In the genomic region with DNA sequence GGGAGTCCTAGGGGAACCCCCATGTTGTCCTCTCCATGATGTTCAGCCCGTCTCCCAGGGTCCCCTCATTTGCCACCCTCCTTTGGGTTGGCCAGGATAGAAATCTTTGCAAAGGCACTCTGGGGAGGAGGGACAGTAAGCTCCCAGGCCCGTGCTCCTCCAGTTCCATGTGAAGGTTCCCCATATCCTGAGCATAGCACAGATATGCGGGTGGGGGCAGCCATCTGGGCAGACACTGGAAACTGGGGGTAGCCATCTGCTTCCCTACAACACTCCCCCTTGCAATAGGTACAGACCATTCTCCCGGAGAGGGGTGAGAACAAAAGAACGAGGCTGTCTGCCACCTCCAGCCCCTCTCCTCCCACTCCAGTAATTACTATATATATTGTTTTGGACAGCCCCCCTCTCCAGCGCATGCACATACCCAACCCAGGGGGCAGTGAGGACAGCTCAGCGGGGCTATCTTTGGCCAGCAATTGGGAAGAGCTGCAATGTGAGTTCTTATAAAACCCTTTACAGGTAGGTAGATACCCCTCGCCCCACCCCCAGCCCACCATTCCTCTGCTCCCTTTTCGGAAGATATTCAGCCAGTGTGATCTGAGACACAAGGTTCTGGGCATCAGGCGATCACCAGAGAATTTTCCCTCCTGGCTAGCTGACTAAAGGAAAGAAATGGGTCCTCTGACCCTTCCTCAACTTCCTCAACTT, we compare ENCODE assay signal across 8 mouse cellular contexts. TPM values are rescaled to one million over a fixed set of nuclear protein-coding genes. Genes with fewer than 3 reads are reported as not detected.
DNase-seq lines count a peak whose midpoint lies in the region; ATAC-seq lines count a peak whose summit lies in the region.

No protein-coding gene starts in this region.

- H3K9ac ChIP-seq in neural tube, embryonic 11.5 days (ENCODE audit: low read length) = peak overlapping the region; percentile 92
- peak overlapping the region; percentile 86 for H3K9ac ChIP-seq in midbrain, embryonic 16.5 days (ENCODE audit: low read depth, low read length)

- H3K4me2 ChIP-seq in neural tube, embryonic 11.5 days (ENCODE audit: low read depth) = peak overlapping the region; percentile 99
- peak overlapping the region; percentile 93 for H3K4me2 ChIP-seq in midbrain, embryonic 16.5 days (ENCODE audit: low read length)

- DNase-seq in neural tube, embryonic 11.5 days (ENCODE audit: low spot score) = no peak
- DNase-seq in neural tube, embryonic 10.5 days (ENCODE audit: extremely low spot score, low spot score) = no peak
- no peak for DNase-seq in forebrain, embryonic 10.5 days (ENCODE audit: extremely low spot score, low spot score)
- peak; percentile 94 for DNase-seq in layer of hippocampus, adult 9-11 months
- DNase-seq in urinary bladder, postnatal 4 days (ENCODE audit: low spot score in 2 of 2) = no peak

- no peak for ATAC-seq in neural tube, embryonic 11.5 days (ENCODE audit: insufficient read depth, low FRiP score, low TSS enrichment)
- no peak for ATAC-seq in midbrain, embryonic 16.5 days
- no peak for ATAC-seq in megakaryocyte-erythroid progenitor cell, adult 5-6 weeks (replicated peaks; ENCODE audit: low FRiP score, low TSS enrichment, poor library complexity, severe bottlenecking)
- no peak for ATAC-seq in erythroid progenitor cell, adult 5-6 weeks (replicated peaks; ENCODE audit: low FRiP score, poor library complexity, severe bottlenecking)

- H3K27ac ChIP-seq in neural tube, embryonic 11.5 days (ENCODE audit: low read depth, low read length) = peak overlapping the region; percentile 87; the same call in 1 of the 2 replicates
- peak overlapping the region; percentile 95 for H3K27ac ChIP-seq in forebrain, embryonic 10.5 days
- no peak overlapping the region for H3K27ac ChIP-seq in midbrain, embryonic 16.5 days (ENCODE audit: low read length)

- 28% methylated on average over 10 of the region's 10 CpGs for WGBS in neural tube, embryonic 11.5 days
- WGBS in forebrain, embryonic 10.5 days = 47% methylated on average over 10 of the region's 10 CpGs
- WGBS in midbrain, embryonic 16.5 days = 35% methylated on average over 10 of the region's 10 CpGs

- H3K36me3 ChIP-seq in neural tube, embryonic 11.5 days (ENCODE audit: control insufficient read depth, insufficient read depth, low read length) = peaks cover 11% of the 10 kb centered on the region
- H3K36me3 ChIP-seq in forebrain, embryonic 10.5 days (replicated peaks) = peaks cover 57% of the 10 kb centered on the region
- peaks cover 10% of the 10 kb centered on the region for H3K36me3 ChIP-seq in midbrain, embryonic 16.5 days (ENCODE audit: control insufficient read depth, insufficient read depth, low read length)

- peaks cover 14% of the 10 kb centered on the region for H3K4me1 ChIP-seq in neural tube, embryonic 11.5 days (ENCODE audit: control insufficient read depth, insufficient read depth, low read length)
- H3K4me1 ChIP-seq in forebrain, embryonic 10.5 days = peaks cover 79% of the 10 kb centered on the region
- H3K4me1 ChIP-seq in midbrain, embryonic 16.5 days (ENCODE audit: control insufficient read depth, insufficient read depth, low read length) = peaks cover 22% of the 10 kb centered on the region

- no peaks in the 10 kb centered on the region for H3K9me3 ChIP-seq in neural tube, embryonic 11.5 days (ENCODE audit: control insufficient read depth, low read length)
- peaks cover 5% of the 10 kb centered on the region; the same call in 1 of the 2 replicates for H3K9me3 ChIP-seq in forebrain, embryonic 10.5 days
- H3K9me3 ChIP-seq in midbrain, embryonic 16.5 days (replicated peaks; ENCODE audit: control insufficient read depth, low read length, poor library complexity, severe bottlenecking) = no peaks in the 10 kb centered on the region

- no peaks in the 10 kb centered on the region for H3K27me3 ChIP-seq in neural tube, embryonic 11.5 days (ENCODE audit: control insufficient read depth, insufficient read depth, low read length)
- H3K27me3 ChIP-seq in forebrain, embryonic 10.5 days (ENCODE audit: poor library complexity, severe bottlenecking) = peaks cover 46% of the 10 kb centered on the region
- no peaks in the 10 kb centered on the region for H3K27me3 ChIP-seq in midbrain, embryonic 16.5 days (ENCODE audit: control insufficient read depth, insufficient read depth, low read depth, low read length)

- H3K4me3 ChIP-seq in neural tube, embryonic 11.5 days (ENCODE audit: low read depth, low read length) = peak overlapping the region; percentile 79
- peak overlapping the region; percentile 90 for H3K4me3 ChIP-seq in forebrain, embryonic 10.5 days
- H3K4me3 ChIP-seq in midbrain, embryonic 16.5 days (ENCODE audit: low read depth, low read length) = peak overlapping the region; percentile 67

RNA-seq across cellular contexts. Expression of gene Arhgef25, which starts 2.4 kb away (rescaled TPM):
- polyA plus RNA-seq in neural tube, embryonic 11.5 days (2014; fragmentation: Nextera tagmentation; extraction: Ambion mirVana) = 31.7 and 31.8 TPM in 2 replicates
- 23.7 and 25.7 TPM in 2 replicates for polyA plus RNA-seq in forebrain, embryonic 10.5 days (2016; fragmentation: Nextera tagmentation; extraction: Ambion mirVana)
- polyA plus RNA-seq in midbrain, embryonic 16.5 days (2015; fragmentation: Nextera tagmentation; extraction: Ambion mirVana) = 19.6 and 20.2 TPM in 2 replicates
- 22.7 and 46.0 TPM in 2 replicates for total RNA-seq in megakaryocyte-erythroid progenitor cell, adult 5-6 weeks (2014; fragmentation: Nextera tagmentation)
- total RNA-seq in megakaryocyte-erythroid progenitor cell, adult 5-6 weeks (2017) = 35.4 and 35.7 TPM in 2 replicates
- 0.72 TPM in 1 of 2 replicates, not detected in the other for total RNA-seq in erythroid progenitor cell, adult 5-6 weeks (2015; ENCODE audit: low replicate concordance)
- 0.13 and 10.1 TPM in 2 replicates for total RNA-seq in erythroid progenitor cell, adult 5-6 weeks (2017; ENCODE audit: low replicate concordance)

RNA-seq across cellular contexts. Expression of gene Slc26a10, which starts 7.1 kb away (rescaled TPM):
- polyA plus RNA-seq in neural tube, embryonic 11.5 days (2014; fragmentation: Nextera tagmentation; extraction: Ambion mirVana) = 0.36 and 0.89 TPM in 2 replicates
- 1.9 and 2.0 TPM in 2 replicates for polyA plus RNA-seq in forebrain, embryonic 10.5 days (2016; fragmentation: Nextera tagmentation; extraction: Ambion mirVana)
- 1.1 and 1.2 TPM in 2 replicates for polyA plus RNA-seq in midbrain, embryonic 16.5 days (2015; fragmentation: Nextera tagmentation; extraction: Ambion mirVana)
- 1.8 TPM in 1 of 2 replicates, not detected in the other for total RNA-seq in megakaryocyte-erythroid progenitor cell, adult 5-6 weeks (2014; fragmentation: Nextera tagmentation)
- total RNA-seq in megakaryocyte-erythroid progenitor cell, adult 5-6 weeks (2017) = 1.8 TPM in 1 of 2 replicates, not detected in the other
- total RNA-seq in erythroid progenitor cell, adult 5-6 weeks (2015; ENCODE audit: low replicate concordance) = not detected in 2 replicates
- not detected in 2 replicates for total RNA-seq in erythroid progenitor cell, adult 5-6 weeks (2017; ENCODE audit: low replicate concordance)

RNA-seq across cellular contexts. Expression of gene Dtx3, which starts 8.0 kb away (rescaled TPM):
- 138 and 148 TPM in 2 replicates for polyA plus RNA-seq in neural tube, embryonic 11.5 days (2014; fragmentation: Nextera tagmentation; extraction: Ambion mirVana)
- polyA plus RNA-seq in forebrain, embryonic 10.5 days (2016; fragmentation: Nextera tagmentation; extraction: Ambion mirVana) = 106 and 108 TPM in 2 replicates
- polyA plus RNA-seq in midbrain, embryonic 16.5 days (2015; fragmentation: Nextera tagmentation; extraction: Ambion mirVana) = 254 and 255 TPM in 2 replicates
- total RNA-seq in megakaryocyte-erythroid progenitor cell, adult 5-6 weeks (2014; fragmentation: Nextera tagmentation) = 97.0 and 160 TPM in 2 replicates
- 28.5 and 29.5 TPM in 2 replicates for total RNA-seq in megakaryocyte-erythroid progenitor cell, adult 5-6 weeks (2017)
- 18.9 and 22.0 TPM in 2 replicates for total RNA-seq in erythroid progenitor cell, adult 5-6 weeks (2015; ENCODE audit: low replicate concordance)
- 6.3 and 11.9 TPM in 2 replicates for total RNA-seq in erythroid progenitor cell, adult 5-6 weeks (2017; ENCODE audit: low replicate concordance)

RNA-seq across cellular contexts. Expression of gene B4galnt1, which starts 22.5 kb away (rescaled TPM):
- 17.3 and 19.9 TPM in 2 replicates for polyA plus RNA-seq in neural tube, embryonic 11.5 days (2014; fragmentation: Nextera tagmentation; extraction: Ambion mirVana)
- 4.0 and 5.0 TPM in 2 replicates for polyA plus RNA-seq in forebrain, embryonic 10.5 days (2016; fragmentation: Nextera tagmentation; extraction: Ambion mirVana)
- 60.7 and 71.7 TPM in 2 replicates for polyA plus RNA-seq in midbrain, embryonic 16.5 days (2015; fragmentation: Nextera tagmentation; extraction: Ambion mirVana)
- total RNA-seq in megakaryocyte-erythroid progenitor cell, adult 5-6 weeks (2014; fragmentation: Nextera tagmentation) = 67.2 and 84.7 TPM in 2 replicates
- 18.5 and 23.3 TPM in 2 replicates for total RNA-seq in megakaryocyte-erythroid progenitor cell, adult 5-6 weeks (2017)
- total RNA-seq in erythroid progenitor cell, adult 5-6 weeks (2015; ENCODE audit: low replicate concordance) = 25.2 and 34.2 TPM in 2 replicates
- total RNA-seq in erythroid progenitor cell, adult 5-6 weeks (2017; ENCODE audit: low replicate concordance) = 10.7 and 14.0 TPM in 2 replicates

RNA-seq across cellular contexts. Expression of gene Pip4k2c, which starts 23.9 kb away (rescaled TPM):
- 15.4 and 16.4 TPM in 2 replicates for polyA plus RNA-seq in neural tube, embryonic 11.5 days (2014; fragmentation: Nextera tagmentation; extraction: Ambion mirVana)
- 21.3 and 21.4 TPM in 2 replicates for polyA plus RNA-seq in forebrain, embryonic 10.5 days (2016; fragmentation: Nextera tagmentation; extraction: Ambion mirVana)
- polyA plus RNA-seq in midbrain, embryonic 16.5 days (2015; fragmentation: Nextera tagmentation; extraction: Ambion mirVana) = 16.9 and 18.4 TPM in 2 replicates
- 58.6 and 59.9 TPM in 2 replicates for total RNA-seq in megakaryocyte-erythroid progenitor cell, adult 5-6 weeks (2014; fragmentation: Nextera tagmentation)
- 28.0 and 35.3 TPM in 2 replicates for total RNA-seq in megakaryocyte-erythroid progenitor cell, adult 5-6 weeks (2017)
- total RNA-seq in erythroid progenitor cell, adult 5-6 weeks (2015; ENCODE audit: low replicate concordance) = 31.4 and 61.6 TPM in 2 replicates
- 37.8 and 46.2 TPM in 2 replicates for total RNA-seq in erythroid progenitor cell, adult 5-6 weeks (2017; ENCODE audit: low replicate concordance)
